Mouse (Mus musculus) hindbrain, embryonic 14.5 days (tissue): Measurements from ENCODE around the gene Adgre4. TPM values are rescaled to one million over a fixed set of nuclear protein-coding genes. Genes with fewer than 3 reads are reported as not detected.
A peak's percentile ranks its signal among the peaks of the same experiment; 100 is the strongest.
"Not testable (repeated sequence)": the region's sequence is repeated elsewhere in the genome, so short reads cannot be mapped to it uniquely, and the experiment has no call there.

ENCODE experiments used
- ATAC-seq: fragments of 200-750 bp; cut with Nextera tagmentation; 2 replicates; pipeline ENCODE4 v1.8.0; 2017; ENCODE audit warnings: moderate number of reproducible peaks, mild to moderate bottlenecking, moderate TSS enrichment, moderate library complexity; ENCODE audit not compliant: low FRiP score
- DNase-seq: peaks from one replicate; pipeline ENCODE4 v3.0.0-alpha.2; 2015; ENCODE audit warnings: low spot score
- H3K27ac ChIP-seq: fragments of 300-500 bp; sonication (generic); 2 replicates; pipeline ENCODE4 v1.5.1; 2014; ENCODE audit warnings: mild to moderate bottlenecking, moderate library complexity
- H3K27me3 ChIP-seq: fragments of 300-500 bp; sonication (generic); 2 replicates; pipeline ENCODE4 v1.6.1; 2014; ENCODE audit warnings: mild to moderate bottlenecking, low read length, mixed read lengths; ENCODE audit not compliant: control insufficient read depth, insufficient read depth
- H3K36me3 ChIP-seq: fragments of 300-500 bp; sonication (generic); replicated peaks from 2 replicates; pipeline ENCODE4 v1.6.1; 2014; ENCODE audit not compliant: control insufficient read depth, insufficient read depth
- H3K4me1 ChIP-seq: fragments of 300-500 bp; sonication (generic); replicated peaks from 2 replicates; pipeline ENCODE4 v1.6.1; 2014; ENCODE audit warnings: antibody characterized with exemption, low read length, mixed read lengths; ENCODE audit not compliant: control insufficient read depth, insufficient read depth
- H3K4me2 ChIP-seq: fragments of 300-500 bp; sonication (generic); replicated peaks from 2 replicates; pipeline ENCODE4 v1.6.1; 2014; ENCODE audit warnings: mild to moderate bottlenecking, moderate library complexity
- H3K4me3 ChIP-seq: fragments of 300-500 bp; sonication (generic); replicated peaks from 2 replicates; pipeline ENCODE4 v1.5.1; 2014; ENCODE audit warnings: mild to moderate bottlenecking, low read length
- H3K9ac ChIP-seq: fragments of 300-500 bp; sonication (generic); 2 replicates; pipeline ENCODE4 v1.6.1; 2014
- H3K9me3 ChIP-seq: fragments of 300-500 bp; sonication (generic); 2 replicates; pipeline ENCODE4 v1.6.1; 2016; ENCODE audit warnings: low read length; ENCODE audit not compliant: control insufficient read depth
- WGBS: fragments of 180-500 bp; shearing (Covaris S2); extraction: QIAGEN DNeasy Blood & Tissue Kit; methylation state at CpG from one replicate; pipeline ENCODE4 v1.1.7; 2014; 5-methylcytosine and 5-hydroxymethylcytosine counted together
- polyA plus RNA-seq: library from polyadenylated mRNA; unstranded; fragments of >200 nt; fragmentation: Nextera tagmentation; extraction: Ambion mirVana; gene quantifications from 2 replicates; pipeline ENCODE4 v1.2.1, GENCODE M21; 2014

The Adgre4 gene
- polyA plus RNA-seq, 1 experiment from 2014 or later = 0.16 TPM

GRCm38 (mm10) chr17:55892406-55892955, 142.7 kb downstream of the Adgre4 start:
- H3K4me3 ChIP-seq = peak overlapping the region; percentile 45
- peak overlapping the region; percentile 68 for H3K4me2 ChIP-seq
- peaks cover 12% of the 10 kb centered on the region for H3K36me3 ChIP-seq
- WGBS = 16% methylated on average over 6 of the region's 8 CpGs
- peak; percentile 25 for DNase-seq
- H3K4me1 ChIP-seq, ATAC-seq, H3K27me3 ChIP-seq, H3K9me3 ChIP-seq: not testable (repeated sequence)
- peak overlapping the region; percentile 85 for H3K27ac ChIP-seq
- H3K9ac ChIP-seq = peak overlapping the region; percentile 64

- H3K9me3 ChIP-seq = peaks cover 14% of the 10 kb centered on the region
- H3K9ac ChIP-seq = no peak overlapping the region
- H3K36me3 ChIP-seq = peaks cover 9% of the 10 kb centered on the region
- ATAC-seq = no peak
- no peaks in the 10 kb centered on the region for H3K4me1 ChIP-seq
- no peak overlapping the region for H3K4me3 ChIP-seq
- DNase-seq = no peak
- H3K27ac ChIP-seq = no peak overlapping the region
- no peak overlapping the region for H3K4me2 ChIP-seq
- 50% methylated on average over 2 of the region's 2 CpGs for whole genome bisulfite sequencing
- no peaks in the 10 kb centered on the region for H3K27me3 ChIP-seq
Measured at GRCm38 (mm10) chr17:55903087-55903486, 153.3 kb downstream of the Adgre4 start.

Other genes with a start within 250 kb of the Adgre4 start
- gene Vmn2r118, start 124.8 kb upstream of the Adgre4 start, polyA plus RNA-seq = 0.04 TPM in 1 of 2 replicates, not detected in the other
- 4.0 and 4.8 TPM in 2 replicates for gene Pot1b, start 37.4 kb upstream of the Adgre4 start, polyA plus RNA-seq
- 11.3 TPM in 2 replicates for gene Zfp119a, start 128.9 kb downstream of the Adgre4 start, polyA plus RNA-seq
- 14.0 and 16.1 TPM in 2 replicates for gene Zfp959, start 142.1 kb downstream of the Adgre4 start, polyA plus RNA-seq
- 9.4 and 10.5 TPM in 2 replicates for gene Zfp119b, start 199.5 kb downstream of the Adgre4 start, polyA plus RNA-seq
- 5.6 and 8.1 TPM in 2 replicates for gene Ebi3, start 202.7 kb downstream of the Adgre4 start, polyA plus RNA-seq
- 15.9 and 18.1 TPM in 2 replicates for gene Yju2, start 209.1 kb downstream of the Adgre4 start, polyA plus RNA-seq
- gene Shd, start 220.5 kb downstream of the Adgre4 start, polyA plus RNA-seq = 149 and 167 TPM in 2 replicates
- gene Fsd1, start 236.5 kb downstream of the Adgre4 start, polyA plus RNA-seq = 167 and 175 TPM in 2 replicates